Mouse (Mus musculus) intestine, embryonic 14.5 days (tissue): ENCODE data around the gene Ctsd. TPM values are rescaled to one million over a fixed set of nuclear protein-coding genes. Genes with fewer than 3 reads are reported as not detected.

Experiments used
- ATAC-seq: fragments of 200-750 bp; cut with Nextera tagmentation; replicated peaks from 2 replicates; pipeline ENCODE4 v1.8.0; 2017; ENCODE audit warnings: low read depth, moderate number of reproducible peaks, moderate TSS enrichment, moderate library complexity; ENCODE audit not compliant: low FRiP score, low TSS enrichment
- DNase-seq: peaks from one replicate; pipeline ENCODE4 v3.0.0-alpha.2; 2018; ENCODE audit warnings: low spot score
- H3K27ac ChIP-seq: fragments of 300-500 bp; sonication (generic); 2 replicates; pipeline ENCODE4 v1.5.1; 2014; ENCODE audit warnings: low read depth, mild to moderate bottlenecking, control low read depth
- H3K27me3 ChIP-seq: fragments of 300-500 bp; sonication (generic); replicated peaks from 2 replicates; pipeline ENCODE4 v1.6.1; 2014; ENCODE audit warnings: low read length, control low read depth; ENCODE audit not compliant: control insufficient read depth, insufficient read depth
- H3K36me3 ChIP-seq: fragments of 300-500 bp; sonication (generic); 2 replicates; pipeline ENCODE4 v1.6.1; 2014; ENCODE audit warnings: low read length, control low read depth; ENCODE audit not compliant: control insufficient read depth, insufficient read depth
- H3K4me1 ChIP-seq: fragments of 300-500 bp; sonication (generic); replicated peaks from 2 replicates; pipeline ENCODE4 v1.6.1; 2014; ENCODE audit warnings: low read length, control low read depth, mixed read lengths; ENCODE audit not compliant: control insufficient read depth, insufficient read depth
- H3K4me2 ChIP-seq: fragments of 300-500 bp; sonication (generic); 2 replicates; pipeline ENCODE4 v1.6.1; 2014; ENCODE audit warnings: low read length
- H3K4me3 ChIP-seq: fragments of 300-500 bp; sonication (generic); 2 replicates; pipeline ENCODE4 v1.5.1; 2014; ENCODE audit warnings: low read depth, low read length, control low read depth, mixed read lengths
- H3K9ac ChIP-seq: fragments of 300-500 bp; sonication (generic); 2 replicates; pipeline ENCODE4 v1.6.1; 2014; ENCODE audit warnings: mild to moderate bottlenecking, low read length
- H3K9me3 ChIP-seq: fragments of 300-500 bp; sonication (generic); 2 replicates; pipeline ENCODE4 v1.6.1; 2016; ENCODE audit warnings: low read length, control low read depth; ENCODE audit not compliant: control insufficient read depth
- WGBS: fragments of 180-500 bp; shearing (Covaris S2); extraction: QIAGEN DNeasy Blood & Tissue Kit; methylation state at CpG from one replicate; pipeline ENCODE4 v1.1.7; 2014; 5-methylcytosine and 5-hydroxymethylcytosine counted together
- polyA plus RNA-seq: library from polyadenylated mRNA; unstranded; fragments of >200 nt; fragmentation: Nextera tagmentation; extraction: Ambion mirVana; gene quantifications from 2 replicates; pipeline ENCODE4 v1.2.1, GENCODE M21; 2014

Gene Ctsd
- polyA plus RNA-seq = 245 and 248 TPM in 2 replicates

- Histone ChIP-seq H3K27me3 (no peaks in the 10 kb centered on the region), H3K4me2 (peak within 1 kb of the TSS; percentile 89), H3K9me3 (no peaks in the 10 kb centered on the region), H3K4me1 (peaks cover 13% of the 10 kb centered on the region), H3K27ac (peak within 1 kb of the TSS; percentile 73), H3K9ac (peak within 1 kb of the TSS; percentile 78), H3K4me3 (peak within 1 kb of the TSS; percentile 96), H3K36me3 (peaks cover 30% of the 10 kb centered on the region)
- DNase-seq = peak; percentile 96
- ATAC-seq = peak; percentile 97
- WGBS = under 1% methylated on average over 55 of the region's 55 CpGs
Measured at GRCm38 (mm10) chr7:142387419-142388148, at the start of gene Ctsd. Ctsd (minus strand) TSS chr7:142388038.

GRCm38 (mm10) chr7:142437324-142437723 is 49.5 kb upstream of the Ctsd start:
- Histone ChIP-seq H3K4me2 (no peak overlapping the region), H3K9me3 (no peaks in the 10 kb centered on the region), H3K36me3 (no peaks in the 10 kb centered on the region), H3K4me3 (no peak overlapping the region), H3K27ac (no peak overlapping the region), H3K9ac (no peak overlapping the region), H3K4me1 (peaks cover 29% of the 10 kb centered on the region), H3K27me3 (no peaks in the 10 kb centered on the region)
- ATAC-seq (no peak), DNase-seq (no peak)
- WGBS = 85% methylated on average over 5 of the region's 5 CpGs

GRCm38 (mm10) chr7:142435524-142435923 is 47.7 kb upstream of the Ctsd start:
- H3K9ac ChIP-seq = no peak overlapping the region
- no peaks in the 10 kb centered on the region for H3K27me3 ChIP-seq
- WGBS = 17% methylated on average over 4 of the region's 4 CpGs
- DNase-seq (peak; percentile 83), ATAC-seq (no peak)
- H3K27ac ChIP-seq = no peak overlapping the region
- peaks cover 23% of the 10 kb centered on the region for H3K4me1 ChIP-seq
- H3K4me2 ChIP-seq = no peak overlapping the region
- no peak overlapping the region for H3K4me3 ChIP-seq
- H3K36me3 ChIP-seq = no peaks in the 10 kb centered on the region
- H3K9me3 ChIP-seq = no peaks in the 10 kb centered on the region

GRCm38 (mm10) chr7:142434137-142434865 is 46.5 kb upstream of the Ctsd start, which contains the start of gene Syt8:
Syt8 (plus strand) TSS chr7:142434850.
- H3K9ac ChIP-seq = peak within 1 kb of the TSS; percentile 31; the same call in 1 of the 2 replicates
- peak; percentile 72 for DNase-seq
- ATAC-seq = peak; percentile 60
- 76% methylated on average over 10 of the region's 10 CpGs for whole genome bisulfite sequencing
- no peaks in the 10 kb centered on the region for H3K27me3 ChIP-seq
- H3K9me3 ChIP-seq = no peaks in the 10 kb centered on the region
- H3K4me3 ChIP-seq = no peak within 1 kb of the TSS
- no peaks in the 10 kb centered on the region for H3K36me3 ChIP-seq
- H3K4me2 ChIP-seq = peak within 1 kb of the TSS; percentile 2; the same call in 1 of the 2 replicates
- peaks cover 22% of the 10 kb centered on the region for H3K4me1 ChIP-seq
- H3K27ac ChIP-seq = peak within 1 kb of the TSS; percentile 48; the same call in 1 of the 2 replicates

- Histone ChIP-seq H3K9me3 (no peaks in the 10 kb centered on the region), H3K27ac (peak overlapping the region; percentile 48; the same call in 1 of the 2 replicates), H3K4me2 (peak overlapping the region; percentile 2; the same call in 1 of the 2 replicates), H3K27me3 (no peaks in the 10 kb centered on the region), H3K36me3 (no peaks in the 10 kb centered on the region), H3K4me3 (no peak overlapping the region), H3K9ac (peak overlapping the region; percentile 31; the same call in 1 of the 2 replicates), H3K4me1 (peaks cover 22% of the 10 kb centered on the region)
- 16% methylated on average over 19 of the region's 19 CpGs for WGBS
- ATAC-seq = no peak
- DNase-seq = no peak
Measured at GRCm38 (mm10) chr7:142433623-142434022, 45.8 kb upstream of the Ctsd start.

- no peaks in the 10 kb centered on the region for H3K9me3 ChIP-seq
- no peak overlapping the region for H3K4me3 ChIP-seq
- DNase-seq (no peak), ATAC-seq (no peak)
- no peak overlapping the region for H3K9ac ChIP-seq
- peaks cover 22% of the 10 kb centered on the region for H3K4me1 ChIP-seq
- 91% methylated on average over 14 of the region's 14 CpGs for WGBS
- no peaks in the 10 kb centered on the region for H3K36me3 ChIP-seq
- no peak overlapping the region for H3K4me2 ChIP-seq
- no peak overlapping the region for H3K27ac ChIP-seq
- no peaks in the 10 kb centered on the region for H3K27me3 ChIP-seq
Measured at GRCm38 (mm10) chr7:142431106-142431505, 43.3 kb upstream of the Ctsd start.

GRCm38 (mm10) chr7:142430160-142430678 is 42.4 kb upstream of the Ctsd start:
- H3K27ac ChIP-seq = peak overlapping the region; percentile 23
- no peak overlapping the region for H3K4me2 ChIP-seq

GRCm38 (mm10) chr7:142428213-142428612 is 40.4 kb upstream of the Ctsd start:
- no peak overlapping the region for H3K27ac ChIP-seq

More at GRCm38 (mm10) chr7:142430160-142430678, 42.4 kb upstream of the Ctsd start:
- H3K27me3 ChIP-seq = no peaks in the 10 kb centered on the region
- no peak overlapping the region for H3K4me3 ChIP-seq
- no peaks in the 10 kb centered on the region for H3K36me3 ChIP-seq
- WGBS = 46% methylated on average over 12 of the region's 12 CpGs
- peaks cover 25% of the 10 kb centered on the region for H3K4me1 ChIP-seq
- no peaks in the 10 kb centered on the region for H3K9me3 ChIP-seq
- no peak overlapping the region for H3K9ac ChIP-seq
- DNase-seq = no peak
- ATAC-seq = no peak

More at GRCm38 (mm10) chr7:142428213-142428612, 40.4 kb upstream of the Ctsd start:
- Histone ChIP-seq H3K27me3 (no peaks in the 10 kb centered on the region), H3K36me3 (no peaks in the 10 kb centered on the region), H3K4me3 (no peak overlapping the region), H3K9me3 (no peaks in the 10 kb centered on the region), H3K9ac (no peak overlapping the region), H3K4me2 (no peak overlapping the region), H3K4me1 (peaks cover 14% of the 10 kb centered on the region)
- DNase-seq (peak; percentile 72), ATAC-seq (peak; percentile 37; the same call in 1 of the 2 replicates)
- 13% methylated on average over 7 of the region's 7 CpGs for WGBS
